Mouse (Mus musculus) ES-E14 (cell line): Measurements from ENCODE around the gene Rps6ka1. TPM values are rescaled to one million over a fixed set of nuclear protein-coding genes. Genes with fewer than 3 reads are reported as not detected.

Experiments
- DNase-seq: peaks from one replicate; pipeline ENCODE4 v3.0.0-alpha.2; 2013; ENCODE audit warnings: low read depth, low spot score
- H3K27ac ChIP-seq: 2 replicates; pipeline ENCODE4 v1.5.1; 2012; ENCODE audit warnings: low read depth, mild to moderate bottlenecking, low read length, moderate library complexity, mixed read lengths; ENCODE audit not compliant: poor library complexity, insufficient read depth, severe bottlenecking
- H3K36me3 ChIP-seq: 2 replicates; pipeline ENCODE4 v1.6.1; 2012; ENCODE audit warnings: mild to moderate bottlenecking, low read length, moderate library complexity, mixed read lengths; ENCODE audit not compliant: control insufficient read depth, poor library complexity, insufficient read depth, severe bottlenecking
- H3K4me1 ChIP-seq, 2 experiments: fragments of 150-350 bp in 1 of 2; sonication (generic) in 1 of 2; 2 replicates each; pipeline ENCODE4 v1.6.1; 2012; ENCODE audit warnings: low read length in 2 of 2, mild to moderate bottlenecking in 1 of 2, mixed read lengths in 1 of 2; ENCODE audit not compliant: control insufficient read depth in 2 of 2, insufficient read depth in 2 of 2, poor library complexity in 1 of 2
- H3K4me3 ChIP-seq, 2 experiments: fragments of 150-350 bp in 1 of 2; sonication (generic) in 1 of 2; 2 replicates each; pipeline ENCODE4 v1.5.1; 2012; ENCODE audit warnings: low read length in 2 of 2, low read depth in 1 of 2, mild to moderate bottlenecking in 1 of 2, mixed read lengths in 1 of 2; ENCODE audit not compliant: insufficient read depth in 1 of 2, poor library complexity in 1 of 2, severe bottlenecking in 1 of 2
- H3K9ac ChIP-seq: 2 replicates; pipeline ENCODE4 v1.6.1; 2012; ENCODE audit warnings: low read depth, mild to moderate bottlenecking, low read length, mixed read lengths; ENCODE audit not compliant: poor library complexity, insufficient read depth, severe bottlenecking
- H3K9me3 ChIP-seq: fragments of 150-350 bp; sonication (generic); 2 replicates; pipeline ENCODE4 v1.6.1; 2012; ENCODE audit warnings: low read depth, mild to moderate bottlenecking, low read length; ENCODE audit not compliant: control insufficient read depth, insufficient read depth
- CHD2 ChIP-seq: IDR thresholded peaks from 2 replicates; pipeline ENCODE4 v1.6.1; 2014; ENCODE audit warnings: mild to moderate bottlenecking, low read depth, low read length, inconsistent platforms
- HCFC1 ChIP-seq: IDR thresholded peaks from 2 replicates; pipeline ENCODE4 v1.6.1; 2012; ENCODE audit warnings: low read length, inconsistent platforms, borderline replicate concordance; ENCODE audit not compliant: insufficient read depth
- MAFK ChIP-seq: IDR thresholded peaks from 2 replicates; pipeline ENCODE4 v1.6.1; 2014; ENCODE audit warnings: mild to moderate bottlenecking, low read depth, low read length, inconsistent platforms; ENCODE audit not compliant: insufficient read depth
- ZC3H11A ChIP-seq: IDR thresholded peaks from 2 replicates; pipeline ENCODE4 v1.6.1; 2012; ENCODE audit warnings: low read depth, mild to moderate bottlenecking, inconsistent platforms, low read length, borderline replicate concordance
- ZNF384 ChIP-seq: IDR thresholded peaks from 2 replicates; pipeline ENCODE4 v1.6.1; 2012; ENCODE audit warnings: low read depth, low read length, inconsistent platforms
- in situ Hi-C, 2 experiments: fragments of 600-800 bp; cut with MboI; formaldehyde crosslinking; loops; one replicate each; pipeline ENCODE4 v1.15.1; 2025; ENCODE audit warnings: low sequenced_read_pairs in 2 of 2, inconsistent platforms in 1 of 2; ENCODE audit not compliant: unreplicated experiment in 2 of 2
- total RNA-seq: library from RNA; depleted of rRNA; stranded (reverse); fragments of 300-350 nt; gene quantifications from 2 replicates; pipeline ENCODE4 v1.2.3, GENCODE M21; 2012

Gene Rps6ka1
- total RNA-seq, 1 experiment, result 87.1 TPM

GRCm38 (mm10) chr4:133899241-133899800, 11.7 kb upstream of the Rps6ka1 start:
- Histone ChIP-seq H3K9me3 (no peaks in the 10 kb centered on the region), H3K4me3 (peak overlapping the region; percentile 44 to 69), H3K36me3 (no peaks in the 10 kb centered on the region), H3K9ac (peak overlapping the region; percentile 86), H3K4me1 (peaks cover 10 to 27% of the 10 kb centered on the region in 2 experiments), H3K27ac (peak overlapping the region; percentile 98)
- DNase-seq, result no peak
- in situ Hi-C loops, result no loop called here
- no peak; the same call in 1 of the 2 replicates for TF ChIP-seq HCFC1
- TF ChIP-seq ZC3H11A, result no peak
- TF ChIP-seq CHD2, result no peak
- no peak for TF ChIP-seq ZNF384
- TF ChIP-seq MAFK, result no peak

- Histone ChIP-seq H3K36me3 (no peaks in the 10 kb centered on the region), H3K4me3 (peak overlapping the region; percentile 56 to 69; a peak in 3 of 4 replicates), H3K27ac (peak overlapping the region; percentile 98), H3K9ac (peak overlapping the region; percentile 62; the same call in 1 of the 2 replicates), H3K9me3 (no peaks in the 10 kb centered on the region), H3K4me1 (peaks cover 7 to 25% of the 10 kb centered on the region in 2 experiments)
- no peak for DNase-seq
- in situ Hi-C loops, result no loop called here
- TF ChIP-seq HCFC1 (0 out of 2 replicates have a peak, but pooled peaks have one; percentile 23), MAFK (no peak), ZC3H11A (no peak), ZNF384 (no peak), CHD2 (no peak)
These were observed 10.6 kb upstream of the Rps6ka1 start for GRCm38 (mm10) chr4:133898151-133898550.

GRCm38 (mm10) chr4:133897431-133897891, 9.9 kb upstream of the Rps6ka1 start:
- Histone ChIP-seq H3K4me3 (no peak overlapping the region), H3K27ac (peak overlapping the region; percentile 98), H3K4me1 (peaks cover 7 to 23% of the 10 kb centered on the region in 2 experiments), H3K36me3 (no peaks in the 10 kb centered on the region), H3K9ac (no peak overlapping the region), H3K9me3 (no peaks in the 10 kb centered on the region)
- no peak for DNase-seq
- in situ Hi-C loops, result no loop called here
- TF ChIP-seq MAFK (no peak), CHD2 (no peak), ZC3H11A (no peak), HCFC1 (no peak), ZNF384 (no peak)

- peak overlapping the region; percentile 98; the same call in 1 of the 2 replicates for H3K27ac ChIP-seq
- TF ChIP-seq MAFK, result no peak
- no peak for TF ChIP-seq CHD2
- no peak for TF ChIP-seq ZNF384
- no peak for TF ChIP-seq ZC3H11A
- TF ChIP-seq HCFC1, result no peak; the same call in 1 of the 2 replicates
- H3K9me3 ChIP-seq, result no peaks in the 10 kb centered on the region
- no peak overlapping the region for H3K9ac ChIP-seq
- no peak overlapping the region for H3K4me3 ChIP-seq
- in situ Hi-C loops, result no loop called here
- peaks cover 7 to 23% of the 10 kb centered on the region in 2 experiments for H3K4me1 ChIP-seq
- no peak for DNase-seq
- H3K36me3 ChIP-seq, result no peaks in the 10 kb centered on the region
These were observed 9.4 kb upstream of the Rps6ka1 start for GRCm38 (mm10) chr4:133896984-133897383.
